Mouse (Mus musculus): Measurements from ENCODE around the gene Ass1. TPM values are rescaled to one million over a fixed set of nuclear protein-coding genes. Genes with fewer than 3 reads are reported as not detected.
A peak's percentile ranks its signal among the peaks of the same experiment; 100 is the strongest.

The Ass1 gene
- polyA plus RNA-seq, 1 experiment: 43.7 TPM

DNA sequence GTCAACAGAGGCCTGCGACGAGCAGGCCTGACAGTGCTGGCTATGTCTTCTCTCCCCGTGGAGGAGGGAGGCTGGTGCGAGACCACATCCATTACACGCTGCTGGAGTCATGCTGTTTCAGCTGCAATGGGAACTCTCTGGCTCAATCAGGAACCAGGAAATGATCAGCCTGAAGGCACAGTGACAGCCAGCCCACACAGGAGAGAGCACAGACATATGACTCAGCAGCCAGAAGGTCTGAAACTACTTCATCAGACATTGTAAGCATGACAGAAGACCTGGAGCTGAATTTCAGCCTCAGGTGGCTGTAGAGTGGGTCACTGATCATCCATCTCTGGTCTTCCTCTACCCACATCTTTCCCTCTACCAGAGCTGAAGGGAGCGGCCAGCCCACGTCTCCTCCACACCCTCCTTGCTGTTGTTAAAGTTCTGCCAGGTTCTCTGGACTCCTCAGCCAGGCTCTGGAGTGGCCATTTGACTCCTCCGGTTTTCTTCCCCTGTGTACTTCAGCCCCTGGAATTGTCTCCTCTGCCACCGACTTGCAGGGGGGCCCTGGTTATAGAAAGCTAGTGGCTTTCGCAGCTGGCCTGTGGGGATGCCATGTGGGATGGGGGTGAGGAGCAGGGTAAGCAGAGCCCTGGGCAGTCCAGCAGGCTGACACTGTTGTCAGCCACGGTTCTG is 27.4 kb upstream of the Ass1 start:
- Histone ChIP-seq H3K4me1 (ENCODE audit: control insufficient read depth, insufficient read depth, low read length) (no peaks in the 10 kb centered on the region; the same call in 1 of the 2 replicates), H3K4me3 (replicated peaks; ENCODE audit: control insufficient read depth, low read depth, low read length) (no peak overlapping the region), H3K27ac (ENCODE audit: control insufficient read depth, insufficient read depth, low read depth, low read length, poor library complexity) (no peak overlapping the region)
- 51% methylated on average over 11 of the region's 11 CpGs for WGBS
- TF ChIP-seq CTCF (IDR thresholded peaks at IDR 0.05; ENCODE audit: control insufficient read depth, insufficient read depth, low read length) (no peak), POLR2A (IDR thresholded peaks at IDR 0.05; ENCODE audit: borderline replicate concordance, control insufficient read depth, low read depth, low read length) (no peak)

DNA sequence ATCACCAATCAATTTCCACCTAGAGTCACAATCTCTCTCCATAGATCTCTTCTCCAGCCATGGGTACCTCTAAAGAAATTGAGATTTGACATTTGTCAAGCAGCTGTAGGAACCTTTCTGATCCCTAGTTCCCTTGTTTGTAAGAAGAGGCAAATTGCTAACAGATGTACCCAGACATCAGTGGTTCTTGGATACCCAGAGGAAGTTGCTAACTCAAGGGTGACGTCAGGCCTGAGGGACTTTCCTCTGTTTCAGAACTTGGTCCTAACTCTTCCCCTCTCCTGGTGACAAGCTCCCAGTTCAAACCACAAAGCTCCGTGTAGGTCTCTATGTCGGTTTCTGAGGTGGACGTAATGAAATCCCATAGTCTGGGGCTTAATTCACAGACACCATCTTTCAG is 24.0 kb upstream of the Ass1 start:
- Histone ChIP-seq H3K27ac (ENCODE audit: control insufficient read depth, insufficient read depth, low read depth, low read length, poor library complexity) (no peak overlapping the region), H3K4me3 (replicated peaks; ENCODE audit: control insufficient read depth, low read depth, low read length) (no peak overlapping the region), H3K4me1 (ENCODE audit: control insufficient read depth, insufficient read depth, low read length) (peaks cover 4% of the 10 kb centered on the region; the same call in 1 of the 2 replicates)
- WGBS: 26% methylated on average over 4 of the region's 4 CpGs
- TF ChIP-seq POLR2A (IDR thresholded peaks at IDR 0.05; ENCODE audit: borderline replicate concordance, control insufficient read depth, low read depth, low read length) (no peak), CTCF (IDR thresholded peaks at IDR 0.05; ENCODE audit: control insufficient read depth, insufficient read depth, low read length) (no peak)

DNA sequence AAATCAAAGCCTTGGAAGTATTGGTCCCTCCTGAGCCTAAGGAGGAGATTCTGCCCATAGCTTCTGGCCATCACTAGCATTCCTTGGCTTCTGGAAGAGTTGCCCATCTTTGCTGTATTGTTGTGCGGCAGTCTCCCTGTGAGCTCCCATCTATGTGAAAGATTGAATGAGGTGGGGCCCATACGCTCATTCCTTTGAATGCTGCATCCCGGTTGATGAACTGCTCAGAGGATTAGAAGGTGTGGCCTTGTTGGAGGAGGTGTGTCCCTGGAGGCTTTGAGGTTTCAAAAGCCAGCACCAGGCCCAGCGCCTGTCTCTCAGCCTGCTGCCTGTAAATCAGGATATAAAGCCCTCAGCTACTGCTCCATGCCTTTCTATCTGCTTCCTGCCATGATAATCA is 23.6 kb upstream of the Ass1 start:
- 66% methylated on average over 4 of the region's 4 CpGs for WGBS
- H3K4me3 ChIP-seq (replicated peaks; ENCODE audit: control insufficient read depth, low read depth, low read length): no peak overlapping the region
- H3K27ac ChIP-seq (ENCODE audit: control insufficient read depth, insufficient read depth, low read depth, low read length, poor library complexity): no peak overlapping the region
- no peak for TF ChIP-seq POLR2A (IDR thresholded peaks at IDR 0.05; ENCODE audit: borderline replicate concordance, control insufficient read depth, low read depth, low read length)
- TF ChIP-seq CTCF (IDR thresholded peaks at IDR 0.05; ENCODE audit: control insufficient read depth, insufficient read depth, low read length): no peak
- H3K4me1 ChIP-seq (ENCODE audit: control insufficient read depth, insufficient read depth, low read length): peaks cover 4% of the 10 kb centered on the region; the same call in 1 of the 2 replicates

DNA sequence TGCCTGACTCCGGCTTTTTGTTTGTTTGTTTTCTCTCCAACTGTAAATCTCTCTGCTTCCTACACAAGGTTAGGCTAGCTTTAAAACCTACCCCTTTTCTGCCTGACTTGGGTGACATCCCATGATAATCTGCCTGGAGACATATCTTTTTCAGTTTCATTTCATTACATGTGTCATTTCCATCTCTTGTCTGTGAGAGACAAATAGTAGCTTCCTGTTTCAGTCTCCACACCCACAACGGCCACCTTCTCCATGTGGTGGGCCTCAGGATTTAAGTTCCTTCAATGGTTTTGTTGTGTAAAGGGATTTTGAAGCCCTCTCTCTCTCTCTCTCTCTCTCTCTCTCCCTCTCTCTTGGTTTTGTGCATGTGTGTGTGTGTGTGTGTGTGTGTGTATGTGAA is 22.5 kb upstream of the Ass1 start:
- TF ChIP-seq CTCF (IDR thresholded peaks at IDR 0.05; ENCODE audit: control insufficient read depth, insufficient read depth, low read length) (no peak), POLR2A (IDR thresholded peaks at IDR 0.05; ENCODE audit: borderline replicate concordance, control insufficient read depth, low read depth, low read length) (no peak)
- WGBS: 41% methylated on average over 2 of the region's 2 CpGs
- Histone ChIP-seq H3K27ac (ENCODE audit: control insufficient read depth, insufficient read depth, low read depth, low read length, poor library complexity) (peak overlapping the region; percentile 43; the same call in 1 of the 2 replicates), H3K4me3 (replicated peaks; ENCODE audit: control insufficient read depth, low read depth, low read length) (no peak overlapping the region), H3K4me1 (ENCODE audit: control insufficient read depth, insufficient read depth, low read length) (peaks cover 4% of the 10 kb centered on the region; the same call in 1 of the 2 replicates)

DNA sequence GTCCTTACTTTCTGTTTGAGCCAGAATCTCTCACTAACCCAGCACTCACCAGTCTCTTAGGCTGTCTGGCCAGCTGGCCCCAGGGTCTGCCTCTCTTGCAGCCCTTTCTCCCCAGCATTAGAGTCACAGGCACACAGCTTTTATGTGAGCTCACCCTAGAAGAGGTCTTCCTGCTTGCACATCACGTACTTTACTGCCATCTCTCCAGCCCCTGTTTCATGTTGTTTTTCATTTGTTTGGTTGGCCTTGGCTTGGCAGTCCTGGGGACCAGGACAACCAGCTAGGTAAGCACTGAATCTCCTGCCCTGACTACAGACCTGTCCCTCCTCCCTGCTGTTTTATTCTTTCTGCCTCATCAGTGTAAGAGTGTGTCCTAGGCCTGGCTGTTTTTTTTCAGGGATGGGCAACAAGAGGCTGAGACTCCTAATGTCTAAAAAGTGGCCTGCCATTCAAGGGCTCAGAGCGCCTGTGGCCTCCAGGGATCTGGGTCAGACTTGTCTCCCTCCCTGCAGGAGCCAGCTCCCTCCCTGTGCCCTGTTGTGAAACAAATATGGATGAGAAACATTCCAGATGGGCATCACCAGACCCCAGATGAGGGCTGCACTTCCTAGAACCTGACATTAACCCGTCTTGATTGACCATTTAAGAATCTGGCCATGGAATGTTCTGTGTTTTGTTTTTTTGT is 21.1 kb upstream of the Ass1 start:
- WGBS: 76% methylated on average over 3 of the region's 3 CpGs
- H3K4me3 ChIP-seq (replicated peaks; ENCODE audit: control insufficient read depth, low read depth, low read length): no peak overlapping the region
- TF ChIP-seq CTCF (IDR thresholded peaks at IDR 0.05; ENCODE audit: control insufficient read depth, insufficient read depth, low read length) (no peak), POLR2A (IDR thresholded peaks at IDR 0.05; ENCODE audit: borderline replicate concordance, control insufficient read depth, low read depth, low read length) (no peak)
- peaks cover 4% of the 10 kb centered on the region; the same call in 1 of the 2 replicates for H3K4me1 ChIP-seq (ENCODE audit: control insufficient read depth, insufficient read depth, low read length)
- H3K27ac ChIP-seq (ENCODE audit: control insufficient read depth, insufficient read depth, low read depth, low read length, poor library complexity): no peak overlapping the region

DNA sequence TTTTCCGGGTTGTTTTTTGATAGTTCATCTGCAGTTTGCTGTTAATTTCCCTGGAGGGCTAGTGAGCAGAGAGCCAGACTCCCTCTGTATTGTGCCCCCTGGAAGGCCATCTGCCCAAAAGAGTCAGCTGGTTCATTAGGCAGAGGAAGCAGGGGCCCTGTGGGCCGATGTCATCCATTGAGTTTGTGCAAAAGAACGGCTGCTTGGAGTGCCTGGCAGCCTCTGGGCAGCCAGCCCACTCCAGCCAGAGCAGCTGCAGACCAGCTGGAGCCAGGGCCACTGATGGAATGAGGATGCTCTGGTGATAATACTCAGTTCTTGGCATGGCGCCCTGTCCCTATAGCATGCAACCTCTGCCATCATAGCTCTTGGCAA is 20.6 kb upstream of the Ass1 start:
- no peak overlapping the region for H3K27ac ChIP-seq (ENCODE audit: control insufficient read depth, insufficient read depth, low read depth, low read length, poor library complexity)
- WGBS: 51% methylated on average over 4 of the region's 4 CpGs
- H3K4me1 ChIP-seq (ENCODE audit: control insufficient read depth, insufficient read depth, low read length): peaks cover 4% of the 10 kb centered on the region; the same call in 1 of the 2 replicates
- no peak overlapping the region for H3K4me3 ChIP-seq (replicated peaks; ENCODE audit: control insufficient read depth, low read depth, low read length)
- TF ChIP-seq POLR2A (IDR thresholded peaks at IDR 0.05; ENCODE audit: borderline replicate concordance, control insufficient read depth, low read depth, low read length) (no peak), CTCF (IDR thresholded peaks at IDR 0.05; ENCODE audit: control insufficient read depth, insufficient read depth, low read length) (no peak)

DNA sequence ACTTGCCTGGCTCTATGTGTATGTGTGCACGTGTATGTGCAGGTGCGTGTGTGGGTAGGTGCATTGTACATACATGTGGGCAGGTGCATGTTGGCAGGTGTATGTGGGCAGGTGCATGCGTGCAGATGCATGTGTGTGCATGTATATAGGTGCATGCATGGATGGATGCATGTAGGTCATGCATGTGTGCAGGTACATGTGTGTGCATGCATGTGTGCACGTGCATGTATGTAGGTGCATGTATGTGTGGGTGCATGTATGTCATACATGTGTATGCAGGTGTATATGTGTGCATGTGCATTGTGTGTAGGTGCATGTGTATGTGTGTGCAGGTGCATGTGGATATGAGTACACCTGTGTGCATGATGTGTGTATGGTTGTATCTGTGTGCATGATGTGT is 20.1 kb upstream of the Ass1 start:
- TF ChIP-seq POLR2A (IDR thresholded peaks at IDR 0.05; ENCODE audit: borderline replicate concordance, control insufficient read depth, low read depth, low read length) (no peak), CTCF (IDR thresholded peaks at IDR 0.05; ENCODE audit: control insufficient read depth, insufficient read depth, low read length) (peak; percentile 12; the same call in 1 of the 2 replicates)
- Histone ChIP-seq H3K4me3 (replicated peaks; ENCODE audit: control insufficient read depth, low read depth, low read length) (no peak overlapping the region), H3K4me1 (ENCODE audit: control insufficient read depth, insufficient read depth, low read length) (peaks cover 4% of the 10 kb centered on the region; the same call in 1 of the 2 replicates), H3K27ac (ENCODE audit: control insufficient read depth, insufficient read depth, low read depth, low read length, poor library complexity) (no peak overlapping the region)
- WGBS: 84% methylated on average over 4 of the region's 4 CpGs

DNA sequence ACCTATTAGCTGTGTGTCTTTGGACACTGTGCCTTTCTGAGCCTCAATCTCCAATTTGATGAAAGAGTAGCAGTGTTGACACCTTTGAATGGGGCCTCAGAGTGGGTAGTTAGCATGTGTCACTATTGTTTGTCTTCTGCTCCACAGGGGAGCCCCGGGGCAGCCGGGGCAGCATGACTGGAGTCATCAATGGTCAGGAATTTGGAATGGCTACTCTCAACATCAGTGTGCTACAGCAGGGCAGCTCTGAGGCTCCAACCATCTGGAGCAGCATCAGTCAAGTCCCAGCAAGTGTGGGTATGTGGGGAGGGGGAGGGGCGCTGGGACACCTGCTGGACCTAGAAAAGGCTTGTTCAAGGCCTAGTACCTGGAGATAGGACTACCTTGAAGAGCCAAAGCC is 19.3 kb upstream of the Ass1 start:
- no peak overlapping the region for H3K4me3 ChIP-seq (replicated peaks; ENCODE audit: control insufficient read depth, low read depth, low read length)
- H3K4me1 ChIP-seq (ENCODE audit: control insufficient read depth, insufficient read depth, low read length): peaks cover 4% of the 10 kb centered on the region; the same call in 1 of the 2 replicates
- no peak for TF ChIP-seq POLR2A (IDR thresholded peaks at IDR 0.05; ENCODE audit: borderline replicate concordance, control insufficient read depth, low read depth, low read length)
- TF ChIP-seq CTCF (IDR thresholded peaks at IDR 0.05; ENCODE audit: control insufficient read depth, insufficient read depth, low read length): no peak
- WGBS: 88% methylated on average over 3 of the region's 3 CpGs
- H3K27ac ChIP-seq (ENCODE audit: control insufficient read depth, insufficient read depth, low read depth, low read length, poor library complexity): no peak overlapping the region

Measured in bone marrow, adult 2 months (tissue).